Mouse (Mus musculus) CH12.LX (cell line): ENCODE results near the gene Gm26741. TPM values are rescaled to one million over a fixed set of nuclear protein-coding genes. Genes with fewer than 3 reads are reported as not detected.
A peak's percentile ranks its signal among the peaks of the same experiment; 100 is the strongest.

Source experiments
- DNase-seq: peaks from one replicate; pipeline ENCODE4 v3.0.0-alpha.2; 2013; ENCODE audit errors: extremely low read depth
- H3K27ac ChIP-seq: 2 replicates; pipeline ENCODE4 v1.5.1; 2012; ENCODE audit warnings: low read depth, mild to moderate bottlenecking, control low read depth, moderate library complexity; ENCODE audit not compliant: insufficient read depth
- H3K27me3 ChIP-seq: replicated peaks from 2 replicates; pipeline ENCODE3; 2012; ENCODE audit warnings: inconsistent platforms
- H3K36me3 ChIP-seq, 2 experiments: replicated peaks in 1 of 2; 2 replicates each; pipeline versions ENCODE3 to v1.6.1; 2012; ENCODE audit warnings: inconsistent platforms in 1 of 2, low read length in 1 of 2, mild to moderate bottlenecking in 1 of 2, mixed read lengths in 1 of 2, moderate library complexity in 1 of 2; ENCODE audit not compliant: control insufficient read depth in 1 of 2, insufficient read depth in 1 of 2
- H3K4me1 ChIP-seq, 2 experiments: 2 replicates each; pipeline ENCODE4 v1.6.1; 2012; ENCODE audit warnings: inconsistent platforms in 1 of 2, moderate library complexity in 1 of 2; ENCODE audit not compliant: insufficient read depth in 2 of 2, control insufficient read depth in 1 of 2
- H3K4me2 ChIP-seq: 2 replicates; pipeline ENCODE4 v1.6.1; 2012; ENCODE audit warnings: low read depth, mild to moderate bottlenecking, control low read depth; ENCODE audit not compliant: poor library complexity, insufficient read depth, severe bottlenecking
- H3K4me3 ChIP-seq, 3 experiments: fragments of 150-350 bp in 1 of 3; sonication (generic) in 1 of 3; replicated peaks in 1 of 3; 2 replicates each; pipeline versions ENCODE3 to v1.5.1; 2011 to 2012; ENCODE audit warnings: low read depth in 2 of 3, low read length in 2 of 3, mild to moderate bottlenecking in 2 of 3, moderate library complexity in 2 of 3, control low read depth in 1 of 3, improper control_type of control experiment in 1 of 3, inconsistent platforms in 1 of 3, mixed read lengths in 1 of 3; ENCODE audit not compliant: poor library complexity in 1 of 3
- H3K79me2 ChIP-seq: replicated peaks from 2 replicates; pipeline ENCODE4 v1.6.1; 2012; ENCODE audit warnings: mild to moderate bottlenecking, moderate library complexity; ENCODE audit not compliant: control insufficient read depth, poor library complexity, insufficient read depth, severe bottlenecking; ENCODE audit errors: extremely low read depth
- H3K9ac ChIP-seq: 2 replicates; pipeline ENCODE4 v1.6.1; 2012; ENCODE audit warnings: low read depth, mild to moderate bottlenecking, control low read depth, moderate library complexity; ENCODE audit not compliant: insufficient read depth
- H3K9me3 ChIP-seq: replicated peaks from 2 replicates; pipeline ENCODE3; 2012; ENCODE audit warnings: low read length, inconsistent platforms, mixed read lengths
- E2F4 ChIP-seq: IDR thresholded peaks from 2 replicates; pipeline ENCODE4 v1.6.1; 2011; ENCODE audit warnings: low read depth, low read length, improper control_type of control experiment; ENCODE audit not compliant: insufficient replicate concordance
- ELF1 ChIP-seq: IDR thresholded peaks from 2 replicates; pipeline ENCODE4 v1.6.1; 2014; ENCODE audit warnings: low read depth, mild to moderate bottlenecking, inconsistent platforms, low read length, improper control_type of control experiment
- EP300 ChIP-seq: IDR thresholded peaks from 2 replicates; pipeline ENCODE4 v1.6.1; 2011; ENCODE audit warnings: low read length, improper control_type of control experiment
- IRF4 ChIP-seq: IDR thresholded peaks from 2 replicates; pipeline ENCODE4 v1.6.1; 2014; ENCODE audit warnings: low read depth, mild to moderate bottlenecking, inconsistent platforms, low read length, improper control_type of control experiment
- MAFK ChIP-seq: IDR thresholded peaks from 2 replicates; pipeline ENCODE4 v1.6.1; 2011; ENCODE audit warnings: low read length, improper control_type of control experiment; ENCODE audit not compliant: insufficient replicate concordance
- MAX ChIP-seq: IDR thresholded peaks from 2 replicates; pipeline ENCODE4 v1.6.1; 2011; ENCODE audit warnings: low read length, improper control_type of control experiment
- POLR2A ChIP-seq: IDR thresholded peaks from 2 replicates; pipeline ENCODE4 v1.6.1; 2011; ENCODE audit warnings: low read depth, mild to moderate bottlenecking, improper control_type of control experiment, low read length
- POLR2AphosphoS2 ChIP-seq: IDR thresholded peaks from 2 replicates; pipeline ENCODE4 v1.6.1; 2011; ENCODE audit warnings: low read depth, low read length, improper control_type of control experiment
- SIN3A ChIP-seq: IDR thresholded peaks from 2 replicates; pipeline ENCODE4 v1.6.1; 2012; ENCODE audit warnings: low read length, improper control_type of control experiment, inconsistent platforms
- SMC3 ChIP-seq: IDR thresholded peaks from 2 replicates; pipeline ENCODE4 v1.6.1; 2011; ENCODE audit warnings: low read depth, low read length, improper control_type of control experiment
- USF1 ChIP-seq: IDR thresholded peaks from 2 replicates; pipeline ENCODE4 v1.6.1; 2014; ENCODE audit warnings: low read depth, mild to moderate bottlenecking, inconsistent platforms, low read length, improper control_type of control experiment
- dilution Hi-C: fragments of 300-500 bp; cut with MboI; formaldehyde crosslinking; loops from 2 replicates; pipeline ENCODE4 v1.14.3; 2020; ENCODE audit warnings: low sequenced_read_pairs; ENCODE audit not compliant: extremely low pct_unique_long_range_greater_than_20kb, extremely low pct_ligation_motif_present
- in situ Hi-C: fragments of 300-500 bp; cut with MboI; formaldehyde crosslinking; loops from 3 replicates; pipeline ENCODE4 v1.14.3; 2019; ENCODE audit warnings: low sequenced_read_pairs, low pct_ligation_motif_present, low pct_unique_long_range_greater_than_20kb, mixed read lengths
- polyA plus RNA-seq: library from polyadenylated mRNA; unstranded; fragments of >175 nt; gene quantifications from 2 replicates; pipeline ENCODE4 v1.2.1, GENCODE M21; 2012; ENCODE audit warnings: low read depth; ENCODE audit not compliant: insufficient read length
- total RNA-seq, 2 experiments: library from RNA; depleted of rRNA; stranded (reverse); fragments of 300-350 nt in 1 of 2; fragments of >200 nt in 1 of 2; gene quantifications; 2 replicates each; pipeline ENCODE4 v1.2.3; 2012 to 2014

Gm26741 gene
- total and polyA plus RNA-seq, 3 experiments = not detected

DNA sequence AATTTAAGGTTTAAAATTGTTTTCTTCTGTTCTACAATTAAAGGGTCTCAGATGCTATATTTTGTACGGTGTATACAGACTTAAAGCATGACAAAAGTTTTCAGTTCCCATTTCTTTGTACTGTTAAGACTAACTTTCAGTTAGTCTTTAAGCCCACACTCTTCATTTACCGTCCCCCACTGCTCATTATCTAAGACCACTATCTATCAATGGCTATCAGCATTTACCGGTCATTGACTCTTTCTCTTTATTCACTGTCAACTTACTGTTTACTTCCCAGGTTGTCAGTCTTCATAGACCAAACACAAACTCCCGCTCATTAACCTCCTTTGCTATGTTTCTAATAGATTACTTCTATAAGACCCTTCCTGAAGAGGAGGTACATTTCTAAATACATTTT is 28.6 kb downstream of the Gm26741 start:
- in situ Hi-C loops = loop anchor here (5.0 to 25.0 kb wide), 2 partner anchors 155 to 275 kb away; partner anchors contain the start of gene Dcbld1
- dilution Hi-C loops = no loop called here
- Histone ChIP-seq H3K27me3 (no peaks in the 10 kb centered on the region), H3K4me1 (peaks cover 3 to 6% of the 10 kb centered on the region in 2 experiments; a peak in 3 of 4 replicates), H3K27ac (no peak overlapping the region), H3K36me3 (no peaks in the 10 kb centered on the region), H3K79me2 (no peaks in the 10 kb centered on the region), H3K9me3 (no peaks in the 10 kb centered on the region), H3K4me2 (no peak overlapping the region), H3K9ac (no peak overlapping the region), H3K4me3 (no peak overlapping the region)
- DNase-seq = no peak
- no peak for TF ChIP-seq POLR2A
- no peak for TF ChIP-seq MAX
- no peak for TF ChIP-seq SMC3

DNA sequence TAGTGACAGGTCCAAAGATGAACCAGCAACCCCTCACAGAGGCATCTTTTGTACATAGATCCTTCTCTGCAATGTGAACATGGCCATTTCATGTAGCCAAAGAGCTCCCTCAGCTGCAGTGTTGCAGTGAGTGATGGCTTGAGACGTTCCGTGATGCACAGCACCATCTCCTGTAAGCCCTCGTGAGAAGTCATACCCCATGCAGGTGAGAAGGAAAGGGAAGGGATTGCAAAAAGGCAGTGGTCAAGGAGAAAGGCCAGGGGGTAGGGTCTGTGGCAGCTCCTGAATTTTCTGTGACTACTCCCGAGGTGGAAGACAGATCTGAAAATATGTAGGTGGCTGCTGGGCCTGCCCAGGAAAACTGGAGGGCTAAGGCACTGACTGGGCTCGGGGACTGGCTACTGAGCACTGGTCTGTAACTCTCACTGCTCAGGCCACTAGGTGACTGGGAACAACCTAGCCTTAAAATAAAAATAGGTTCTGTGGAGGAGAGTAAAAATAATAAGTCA is 30.4 kb downstream of the Gm26741 start, which contains the start of gene Nepn:
Gene Nepn, plus strand, starts transcription at position 51 of the 509 bp plus-strand sequence.
- DNase-seq = no peak
- Histone ChIP-seq H3K27me3 (no peaks in the 10 kb centered on the region), H3K4me2 (peak within 1 kb of the TSS; percentile 15; the same call in 1 of the 2 replicates), H3K9me3 (no peaks in the 10 kb centered on the region), H3K4me1 (no peaks in the 10 kb centered on the region), H3K79me2 (no peaks in the 10 kb centered on the region), H3K36me3 (no peaks in the 10 kb centered on the region), H3K9ac (no peak within 1 kb of the TSS), H3K4me3 (no peak within 1 kb of the TSS), H3K27ac (no peak within 1 kb of the TSS)
- TF ChIP-seq USF1 (no peak), POLR2AphosphoS2 (no peak), MAFK (no peak), E2F4 (no peak), ELF1 (no peak), SIN3A (no peak)
- in situ Hi-C loops = loop anchor here (5.0 to 25.0 kb wide), 2 partner anchors 157 to 277 kb away; partner anchors contain the start of gene Dcbld1
- dilution Hi-C loops = no loop called here

DNA sequence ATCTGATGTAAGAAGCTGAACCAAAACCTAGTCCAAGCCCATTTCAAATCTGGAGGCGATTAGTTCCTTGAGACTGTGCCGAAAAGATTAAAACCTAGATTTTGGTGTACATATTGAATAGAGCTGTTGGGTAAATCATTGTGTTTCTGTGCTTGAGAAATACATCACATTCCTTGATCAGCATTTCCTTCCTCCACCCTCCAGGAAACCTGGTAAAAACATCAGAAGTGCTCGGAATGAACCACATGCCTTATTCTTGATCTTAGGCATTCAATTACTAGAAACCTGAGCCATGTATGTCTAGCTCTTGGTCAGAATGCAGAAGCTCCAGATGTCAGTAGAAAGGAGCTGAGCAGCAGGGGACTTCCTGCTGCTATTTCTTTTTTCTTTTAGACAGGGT is 30.9 kb downstream of the Gm26741 start:
- no peak for DNase-seq
- no peak overlapping the region for H3K27ac ChIP-seq
- in situ Hi-C loops (loop anchor here (5.0 to 25.0 kb wide), 2 partner anchors 157 to 277 kb away; partner anchors contain the start of gene Dcbld1), dilution Hi-C loops (no loop called here)
- TF ChIP-seq IRF4 (no peak), EP300 (no peak), MAX (no peak)
- H3K4me2 ChIP-seq = peak overlapping the region; percentile 15; the same call in 1 of the 2 replicates
- H3K4me3 ChIP-seq = no peak overlapping the region
- H3K4me1 ChIP-seq = no peaks in the 10 kb centered on the region
- no peak overlapping the region for H3K9ac ChIP-seq
- H3K36me3 ChIP-seq = no peaks in the 10 kb centered on the region
- H3K79me2 ChIP-seq = no peaks in the 10 kb centered on the region
- no peaks in the 10 kb centered on the region for H3K9me3 ChIP-seq
- no peaks in the 10 kb centered on the region for H3K27me3 ChIP-seq
